Comparison of ENCODE assay signal across 27 mouse cellular contexts in the genomic region with DNA sequence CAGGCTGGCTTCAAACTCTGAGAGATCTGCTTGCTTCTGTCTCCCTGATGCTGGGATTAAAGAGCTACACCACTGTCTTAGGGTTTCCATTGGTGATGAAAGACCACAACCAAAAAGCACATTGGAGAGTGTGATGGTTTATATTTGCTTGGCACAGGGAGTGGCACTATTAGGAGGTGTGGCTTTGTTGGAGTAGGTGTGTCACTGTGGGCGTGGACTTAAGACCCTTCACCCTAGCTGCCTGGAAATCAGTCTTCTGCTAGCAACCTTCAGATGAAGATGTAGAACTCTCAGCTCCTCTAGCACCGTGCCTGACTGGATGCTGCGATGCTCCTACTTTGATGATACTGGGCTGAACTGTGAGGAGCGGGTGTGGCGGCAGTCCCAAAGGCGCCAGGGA. TPM values are rescaled to one million over a fixed set of nuclear protein-coding genes. Genes with fewer than 3 reads are reported as not detected.
DNase-seq lines count a peak whose midpoint lies in the region; ATAC-seq and TF ChIP-seq lines count a peak whose summit lies in the region.
"Had no signal": no experiment of that assay in that cellular context is flagged by ENCODE, and none has a peak within 500 bp of the region (broad histone marks: within the 10 kb centered on the region; RNA-seq: fewer than 3 reads in every experiment).

No protein-coding gene starts in this region.

- no peak for ATAC-seq in heart, postnatal 0 days (ENCODE audit: insufficient read depth, low read depth)
- no peak for ATAC-seq in lung, embryonic 16.5 days (ENCODE audit: low read depth)
- ATAC-seq in liver, embryonic 14.5 days (ENCODE audit: insufficient read depth), result peak; percentile 50; the same call in 1 of the 2 replicates
- ATAC-seq: forebrain, embryonic 13.5 days had no signal

- no peak overlapping the region for H3K9ac ChIP-seq in heart, postnatal 0 days (replicated peaks; ENCODE audit: low read depth, low read length)
- no peak overlapping the region for H3K9ac ChIP-seq in lung, embryonic 16.5 days (ENCODE audit: low read length)
- H3K9ac ChIP-seq in liver, embryonic 14.5 days (replicated peaks), result no peak overlapping the region; the same call in 1 of the 2 replicates
- H3K9ac ChIP-seq: forebrain, embryonic 13.5 days; neural tube, embryonic 12.5 days had no signal

- no peaks in the 10 kb centered on the region for H3K9me3 ChIP-seq in heart, postnatal 0 days (replicated peaks; ENCODE audit: control insufficient read depth, low read length)
- H3K9me3 ChIP-seq in lung, embryonic 16.5 days (ENCODE audit: control insufficient read depth, low read length), result no peaks in the 10 kb centered on the region
- H3K9me3 ChIP-seq in liver, embryonic 14.5 days (ENCODE audit: control insufficient read depth, low read length), result no peaks in the 10 kb centered on the region
- H3K9me3 ChIP-seq: forebrain, embryonic 13.5 days; neural tube, embryonic 12.5 days had no signal

- no peak for TF ChIP-seq EP300 in heart, postnatal 0 days (IDR thresholded peaks at IDR 0.05; ENCODE audit: low read depth)
- no peak for TF ChIP-seq EP300 in liver, embryonic 14.5 days (IDR thresholded peaks at IDR 0.05; ENCODE audit: low read depth)

- WGBS in heart, postnatal 0 days, result 87% methylated on average over 6 of the region's 6 CpGs
- 84% methylated on average over 6 of the region's 6 CpGs for WGBS in lung, embryonic 16.5 days
- 67% methylated on average over 6 of the region's 6 CpGs for WGBS in liver, embryonic 14.5 days (ENCODE audit: insufficient replicate concordance)

- H3K4me1 ChIP-seq in heart, postnatal 0 days (ENCODE audit: control insufficient read depth, insufficient read depth), result peaks cover 32% of the 10 kb centered on the region
- H3K4me1 ChIP-seq in lung, embryonic 16.5 days (replicated peaks; ENCODE audit: control insufficient read depth, insufficient read depth, low read length), result peaks cover 45% of the 10 kb centered on the region
- peaks cover 12 to 21% of the 10 kb centered on the region in 2 experiments for H3K4me1 ChIP-seq in liver, embryonic 14.5 days (replicated peaks; ENCODE audit: control insufficient read depth in 2 of 2, insufficient read depth in 2 of 2, low read length in 1 of 2)

- intact Hi-C loops in heart, postnatal 10 days (cut with DNase I), result no loop called here

- no peak overlapping the region for H3K4me2 ChIP-seq in heart, postnatal 0 days (ENCODE audit: low read depth, low read length)
- H3K4me2 ChIP-seq in lung, embryonic 16.5 days (ENCODE audit: low read depth, low read length), result no peak overlapping the region
- peak overlapping the region; percentile 50 for H3K4me2 ChIP-seq in liver, embryonic 14.5 days (ENCODE audit: low read depth)

- H3K27me3 ChIP-seq in heart, postnatal 0 days (ENCODE audit: control insufficient read depth, insufficient read depth, low read length), result no peaks in the 10 kb centered on the region
- no peaks in the 10 kb centered on the region for H3K27me3 ChIP-seq in lung, embryonic 16.5 days (ENCODE audit: control insufficient read depth, insufficient read depth, low read depth, low read length)
- no peaks in the 10 kb centered on the region; the same call in 1 of the 2 replicates for H3K27me3 ChIP-seq in liver, embryonic 14.5 days (ENCODE audit: control insufficient read depth, insufficient read depth, low read length)
- H3K27me3 ChIP-seq: CH12.LX; forebrain, embryonic 13.5 days; neural tube, embryonic 12.5 days had no signal

- no peak for TF ChIP-seq CTCF in heart, postnatal 0 days (IDR thresholded peaks at IDR 0.05; ENCODE audit: low read depth)
- no peak for TF ChIP-seq CTCF in liver, embryonic 14.5 days (IDR thresholded peaks at IDR 0.05; ENCODE audit: low read depth)

- peak; percentile 78 for DNase-seq in heart, adult 11 months
- DNase-seq in heart, postnatal 10 days, result no peak
- DNase-seq in heart, postnatal 0 days (ENCODE audit: low spot score), result no peak
- DNase-seq in heart, adult 9 months (ENCODE audit: low spot score in 2 of 2), result no peak
- DNase-seq in lung, postnatal 36 days, result no peak
- no peak for DNase-seq in liver, embryonic 14.5 days (ENCODE audit: low read depth in 3 of 3, low spot score in 3 of 3)
- no peak for DNase-seq in testis, postnatal 14 days (ENCODE audit: low spot score)
- DNase-seq: adrenal gland, postnatal 14 days; cerebellum, adult 11 months; gastrocnemius, postnatal 14 days; kidney, adult 8-10 months; kidney, postnatal 14 days; left cerebral cortex, postnatal 4 days; thymus, postnatal 25 days had no signal

- H3K4me3 ChIP-seq in heart, postnatal 0 days (ENCODE audit: low read depth, low read length), result no peak overlapping the region
- no peak overlapping the region for H3K4me3 ChIP-seq in lung, embryonic 16.5 days (ENCODE audit: low read length)
- no peak overlapping the region for H3K4me3 ChIP-seq in liver, embryonic 14.5 days (ENCODE audit: insufficient read depth in 1 of 2, low read depth in 2 of 2, low read length in 2 of 2)
- H3K4me3 ChIP-seq: forebrain, embryonic 13.5 days; left cerebral cortex, adult 2 months; neural tube, embryonic 12.5 days had no signal

- peak overlapping the region; percentile 49; the same call in 1 of the 2 replicates for H3K27ac ChIP-seq in heart, postnatal 0 days (ENCODE audit: low read depth)
- peak overlapping the region; percentile 80 for H3K27ac ChIP-seq in lung, embryonic 16.5 days (ENCODE audit: low read length)
- peak overlapping the region; percentile 45; the same call in 1 of the 2 replicates for H3K27ac ChIP-seq in liver, embryonic 14.5 days
- H3K27ac ChIP-seq: left cerebral cortex, adult 2 months; neural tube, embryonic 12.5 days had no signal

- H3K36me3 ChIP-seq in heart, postnatal 0 days (replicated peaks; ENCODE audit: control insufficient read depth, insufficient read depth, low read length), result peaks cover 8% of the 10 kb centered on the region
- peaks cover 10% of the 10 kb centered on the region for H3K36me3 ChIP-seq in lung, embryonic 16.5 days (ENCODE audit: control insufficient read depth, insufficient read depth, low read length)
- H3K36me3 ChIP-seq in liver, embryonic 14.5 days (replicated peaks; ENCODE audit: control insufficient read depth, insufficient read depth, low read depth), result peaks cover 7% of the 10 kb centered on the region

RNA-seq across cellular contexts. Expression of gene Cdc42ep2, which starts 13.9 kb away (rescaled TPM):
- 10 to 100 TPM; 14.0 to 16.0 TPM for total RNA-seq in heart, postnatal 10 days (2021)
- 15.7 and 17.4 TPM in 2 replicates for total RNA-seq in heart, postnatal 0 days (2014; rRNA removed; ENCODE audit: low replicate concordance)
- polyA plus RNA-seq in heart, postnatal 0 days (2015; fragmentation: Nextera tagmentation; extraction: Ambion mirVana), result 8.8 and 9.5 TPM in 2 replicates
- 15.6 and 17.1 TPM in 2 replicates for polyA plus RNA-seq in lung, embryonic 16.5 days (2015; fragmentation: Nextera tagmentation; extraction: Ambion mirVana)
- polyA plus RNA-seq in liver, embryonic 14.5 days (2012; rRNA removed), result 2.2 and 2.3 TPM in 2 replicates
- 1.6 and 2.1 TPM in 2 replicates for polyA plus RNA-seq in liver, embryonic 14.5 days (2014; fragmentation: Nextera tagmentation; extraction: Ambion mirVana)

RNA-seq across cellular contexts. Expression of gene Pola2, which starts 25.5 kb away (rescaled TPM):
- total RNA-seq in heart, postnatal 10 days (2021), result 10 to 100 TPM; 21.1 TPM
- 44.7 and 64.3 TPM in 2 replicates for total RNA-seq in heart, postnatal 0 days (2014; rRNA removed; ENCODE audit: low replicate concordance)
- polyA plus RNA-seq in heart, postnatal 0 days (2015; fragmentation: Nextera tagmentation; extraction: Ambion mirVana), result 32.7 and 34.1 TPM in 2 replicates
- 64.2 and 70.0 TPM in 2 replicates for polyA plus RNA-seq in lung, embryonic 16.5 days (2015; fragmentation: Nextera tagmentation; extraction: Ambion mirVana)
- 60.9 and 66.4 TPM in 2 replicates for polyA plus RNA-seq in liver, embryonic 14.5 days (2012; rRNA removed)
- 63.0 and 68.1 TPM in 2 replicates for polyA plus RNA-seq in liver, embryonic 14.5 days (2014; fragmentation: Nextera tagmentation; extraction: Ambion mirVana)

RNA-seq across cellular contexts. Expression of gene Dpf2, which starts 25.7 kb away (rescaled TPM):
- 100 to 1,000 TPM; 100 to 101 TPM for total RNA-seq in heart, postnatal 10 days (2021)
- total RNA-seq in heart, postnatal 0 days (2014; rRNA removed; ENCODE audit: low replicate concordance), result 57.8 and 91.8 TPM in 2 replicates
- polyA plus RNA-seq in heart, postnatal 0 days (2015; fragmentation: Nextera tagmentation; extraction: Ambion mirVana), result 60.5 and 61.4 TPM in 2 replicates
- polyA plus RNA-seq in lung, embryonic 16.5 days (2015; fragmentation: Nextera tagmentation; extraction: Ambion mirVana), result 155 TPM in 2 replicates
- 35.3 and 36.0 TPM in 2 replicates for polyA plus RNA-seq in liver, embryonic 14.5 days (2012; rRNA removed)
- polyA plus RNA-seq in liver, embryonic 14.5 days (2014; fragmentation: Nextera tagmentation; extraction: Ambion mirVana), result 45.1 and 54.5 TPM in 2 replicates

RNA-seq across cellular contexts. Expression of gene Tigd3, which starts 44.6 kb away (rescaled TPM):
- 1 to 10 TPM; 1.1 to 1.2 TPM for total RNA-seq in heart, postnatal 10 days (2021)
- total RNA-seq in heart, postnatal 0 days (2014; rRNA removed; ENCODE audit: low replicate concordance), result 0.81 and 3.3 TPM in 2 replicates
- 0.85 and 0.91 TPM in 2 replicates for polyA plus RNA-seq in heart, postnatal 0 days (2015; fragmentation: Nextera tagmentation; extraction: Ambion mirVana)
- 2.5 and 3.2 TPM in 2 replicates for polyA plus RNA-seq in lung, embryonic 16.5 days (2015; fragmentation: Nextera tagmentation; extraction: Ambion mirVana)
- 2.2 and 2.4 TPM in 2 replicates for polyA plus RNA-seq in liver, embryonic 14.5 days (2012; rRNA removed)
- polyA plus RNA-seq in liver, embryonic 14.5 days (2014; fragmentation: Nextera tagmentation; extraction: Ambion mirVana), result 1.1 TPM in 2 replicates

RNA-seq across cellular contexts. Expression of gene Slc22a20, which starts 47.4 kb away (rescaled TPM):
- total RNA-seq in heart, postnatal 10 days (2021), result not detected
- total RNA-seq in heart, postnatal 0 days (2014; rRNA removed; ENCODE audit: low replicate concordance), result not detected in 2 replicates
- polyA plus RNA-seq in heart, postnatal 0 days (2015; fragmentation: Nextera tagmentation; extraction: Ambion mirVana), result not detected in 2 replicates
- not detected in 2 replicates for polyA plus RNA-seq in lung, embryonic 16.5 days (2015; fragmentation: Nextera tagmentation; extraction: Ambion mirVana)
- polyA plus RNA-seq in liver, embryonic 14.5 days (2012; rRNA removed), result not detected in 2 replicates
- 0.08 TPM in 1 of 2 replicates, not detected in the other for polyA plus RNA-seq in liver, embryonic 14.5 days (2014; fragmentation: Nextera tagmentation; extraction: Ambion mirVana)
- total RNA-seq: adrenal gland, postnatal 14 days; CH12.LX; gastrocnemius, postnatal 14 days; left cerebral cortex, adult 2 months; left cerebral cortex, postnatal 4 days; liver, adult 2 months; MEL; monocyte, adult 5-6 weeks had no signal
- polyA plus RNA-seq: brain, embryonic 14.5 days; forebrain, embryonic 13.5 days; frontal cortex, adult 2 months; heart, embryonic 16.5 days; intestine, embryonic 14.5 days; liver, adult 2 months; midbrain, embryonic 11.5 days; neural tube, embryonic 12.5 days had no signal
